Mouse (Mus musculus): ENCODE measurements around the gene Echdc3.

Gene Echdc3

DNA sequence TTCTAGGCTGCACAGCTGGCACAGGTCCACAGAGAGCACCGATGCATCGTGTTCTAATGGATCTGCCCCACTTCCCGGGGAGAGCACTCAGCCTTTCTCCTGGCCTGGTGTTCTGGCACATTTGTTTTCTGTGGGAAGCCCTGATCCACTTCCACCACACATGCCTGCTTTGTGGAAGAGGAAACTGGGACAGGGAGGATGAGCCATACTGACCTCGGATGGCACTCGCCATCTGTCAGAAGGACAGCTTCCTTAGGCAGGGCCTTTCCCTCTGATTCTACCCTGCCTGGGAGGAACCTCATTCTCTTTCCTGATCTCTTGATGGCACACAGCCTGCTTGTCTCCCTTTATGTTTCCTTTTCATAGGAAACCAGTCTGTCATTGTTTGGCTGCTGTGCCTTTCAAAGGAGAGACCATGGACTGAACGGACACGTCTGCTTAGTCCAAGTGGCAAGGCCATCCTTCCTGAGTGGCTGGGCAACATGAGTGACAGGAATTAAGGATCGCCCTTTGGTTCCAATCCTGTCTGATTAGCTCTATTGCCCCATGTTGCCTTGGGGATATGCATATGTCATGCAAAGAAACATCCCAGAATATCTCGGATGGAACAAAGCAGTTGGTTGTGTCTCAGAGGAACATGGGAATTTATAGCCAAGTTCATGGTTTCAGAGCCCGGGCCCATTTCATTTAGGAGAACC lies 13.7 kb upstream of the Echdc3 start:
- no peak for DNase-seq (ENCODE audit: low spot score)

DNA sequence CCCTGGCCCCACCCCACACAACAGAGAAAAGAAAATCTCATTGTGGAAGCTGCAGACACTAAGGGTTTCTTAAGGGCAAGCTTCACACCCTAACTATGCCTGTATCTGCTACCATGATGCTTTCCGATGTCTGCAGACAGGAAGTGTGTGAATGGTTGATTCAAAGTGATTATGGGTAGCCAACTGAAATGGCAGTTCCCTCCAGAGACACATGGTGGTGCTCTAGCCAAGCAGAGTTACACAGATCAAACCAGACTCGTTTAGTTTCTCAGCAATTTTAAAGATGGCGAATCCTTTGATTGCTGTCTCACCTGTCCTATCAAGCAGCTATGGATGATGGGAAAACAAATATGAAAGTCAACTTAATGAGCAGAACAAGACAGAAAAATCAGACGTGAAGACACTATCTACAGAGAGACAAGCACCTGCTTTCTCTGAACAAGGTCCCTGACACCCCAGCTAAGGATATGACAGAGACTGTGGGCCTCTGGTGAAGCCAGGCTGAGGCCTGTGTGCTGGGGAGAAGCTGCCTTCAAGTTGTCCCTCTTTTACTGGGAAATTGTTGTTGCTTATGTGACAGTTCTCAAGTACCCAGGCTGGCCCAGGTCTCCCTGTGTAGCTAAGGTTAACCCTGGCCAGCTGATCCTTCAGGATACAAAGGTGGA lies 7.4 kb upstream of the Echdc3 start:
- peak; percentile 88 for DNase-seq (ENCODE audit: low spot score)

DNA sequence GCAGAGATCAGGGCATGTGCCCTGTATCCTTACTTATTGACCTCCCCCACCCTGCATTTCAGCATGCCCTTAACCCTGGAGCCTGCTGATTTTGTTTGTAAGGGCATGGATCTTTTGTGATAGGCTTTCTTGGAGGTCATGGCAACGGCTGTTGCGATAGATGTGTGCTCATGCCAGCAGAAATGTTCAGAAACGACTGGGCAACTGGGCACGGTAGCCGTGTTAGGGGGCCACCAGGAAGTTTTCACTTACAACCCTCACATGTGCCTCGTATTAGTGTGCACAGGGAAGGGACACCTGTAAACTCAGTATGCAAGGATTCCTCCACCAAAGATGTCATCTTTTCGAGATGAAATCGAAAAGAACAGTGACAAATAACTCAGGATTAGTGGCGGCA lies 508 bp downstream of the Echdc3 start:
- no peak for DNase-seq (ENCODE audit: low spot score)

- no peak for DNase-seq (ENCODE audit: low spot score)
Measured at GRCm38 (mm10) chr2:6210840-6211239, 2.0 kb downstream of the Echdc3 start.

- DNase-seq (ENCODE audit: low spot score): no peak
Measured at GRCm38 (mm10) chr2:6209746-6210145, 3.1 kb downstream of the Echdc3 start.

DNA sequence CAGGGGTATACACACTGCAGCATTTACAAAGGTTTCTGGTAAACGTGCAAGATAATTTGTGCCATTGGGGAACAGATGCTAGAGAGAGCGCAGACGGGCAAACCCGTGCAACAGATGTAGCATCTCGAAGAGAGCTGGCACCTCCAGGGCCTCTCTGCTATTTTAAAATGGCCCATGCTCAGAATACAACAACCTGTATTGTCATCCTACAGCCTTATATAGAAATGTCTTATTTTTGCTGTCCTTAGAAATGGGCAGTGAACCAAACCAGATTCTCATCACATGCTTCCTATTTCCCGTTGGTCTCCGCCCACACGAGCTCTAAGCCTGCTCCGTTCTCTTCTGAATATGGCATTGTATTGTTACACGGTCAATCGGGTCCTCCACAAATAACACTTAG lies 3.7 kb downstream of the Echdc3 start:
- DNase-seq (ENCODE audit: low spot score): no peak

DNA sequence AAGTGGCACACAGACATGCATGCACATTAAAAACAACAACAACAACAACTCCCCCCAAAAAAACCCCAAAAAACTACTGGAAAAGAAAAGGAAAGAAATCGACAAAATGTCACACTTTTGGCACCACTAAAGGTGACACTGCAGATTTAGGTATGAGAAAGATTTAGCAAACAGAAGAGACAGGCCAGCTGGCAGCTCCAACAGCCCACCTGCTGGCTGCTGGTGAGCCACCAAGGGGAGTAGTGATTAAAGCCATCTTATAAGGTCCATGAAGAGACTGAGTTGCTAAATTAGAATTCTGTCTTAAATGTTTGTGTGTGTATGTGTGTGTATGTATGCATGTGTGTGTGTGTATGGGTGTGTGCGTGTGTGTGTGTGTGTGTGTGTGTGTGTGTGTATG lies 5.1 kb downstream of the Echdc3 start:
- no peak for DNase-seq (ENCODE audit: low spot score)

DNA sequence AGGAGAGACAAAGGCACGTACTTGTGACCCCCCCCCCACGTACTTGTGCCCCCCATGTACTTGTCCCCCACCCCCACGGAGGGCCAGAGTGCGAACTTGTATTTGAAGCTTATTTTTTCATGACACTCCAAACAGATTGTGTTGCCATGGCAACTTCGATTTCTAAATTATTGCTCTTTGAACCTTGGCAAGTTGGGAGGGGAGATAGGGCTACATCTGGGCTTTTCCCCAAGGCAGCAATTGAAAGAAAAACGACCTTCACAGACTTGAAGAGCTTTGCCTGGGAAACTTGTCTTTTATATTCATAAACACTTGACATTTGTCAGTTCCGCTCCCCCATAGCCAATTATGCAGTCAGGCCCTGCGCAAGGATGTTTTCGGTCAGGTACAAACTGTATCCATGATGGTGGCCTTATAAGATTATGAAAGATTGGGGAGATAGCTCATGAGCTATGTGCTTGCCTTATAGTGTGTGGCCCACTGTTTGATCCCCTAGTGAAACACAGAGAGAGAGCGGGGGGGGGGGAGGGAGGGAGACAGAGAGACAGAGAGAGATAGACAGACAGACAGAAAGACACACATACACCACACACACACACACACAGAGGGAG lies 16.4 kb downstream of the Echdc3 start:
- DNase-seq (ENCODE audit: low spot score): no peak

- no peak for DNase-seq (ENCODE audit: low spot score)
Measured at GRCm38 (mm10) chr2:6195468-6196239, 17.2 kb downstream of the Echdc3 start.

- DNase-seq (ENCODE audit: low spot score): no peak
Measured at GRCm38 (mm10) chr2:6194497-6194896, 18.3 kb downstream of the Echdc3 start.

DNA sequence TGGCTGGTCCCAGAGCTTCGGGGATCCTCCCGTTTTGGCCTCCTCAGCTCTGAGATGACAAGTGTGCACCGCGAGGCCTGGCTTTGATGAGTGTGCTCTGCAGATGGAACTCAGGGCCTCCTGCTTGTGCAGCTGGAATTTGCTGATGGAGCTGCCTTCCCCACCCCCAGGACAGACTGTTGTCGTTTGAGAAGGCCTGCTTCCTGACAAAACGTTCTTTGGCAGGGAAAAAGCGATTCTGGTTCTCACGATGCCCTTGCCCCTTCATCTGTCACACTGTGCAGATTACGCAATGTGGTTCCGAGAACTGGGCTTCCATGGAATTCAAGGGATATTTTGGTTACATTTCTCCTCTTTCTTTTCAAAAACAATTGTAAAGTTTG lies 19.3 kb downstream of the Echdc3 start:
- no peak for DNase-seq (ENCODE audit: low spot score)

DNA sequence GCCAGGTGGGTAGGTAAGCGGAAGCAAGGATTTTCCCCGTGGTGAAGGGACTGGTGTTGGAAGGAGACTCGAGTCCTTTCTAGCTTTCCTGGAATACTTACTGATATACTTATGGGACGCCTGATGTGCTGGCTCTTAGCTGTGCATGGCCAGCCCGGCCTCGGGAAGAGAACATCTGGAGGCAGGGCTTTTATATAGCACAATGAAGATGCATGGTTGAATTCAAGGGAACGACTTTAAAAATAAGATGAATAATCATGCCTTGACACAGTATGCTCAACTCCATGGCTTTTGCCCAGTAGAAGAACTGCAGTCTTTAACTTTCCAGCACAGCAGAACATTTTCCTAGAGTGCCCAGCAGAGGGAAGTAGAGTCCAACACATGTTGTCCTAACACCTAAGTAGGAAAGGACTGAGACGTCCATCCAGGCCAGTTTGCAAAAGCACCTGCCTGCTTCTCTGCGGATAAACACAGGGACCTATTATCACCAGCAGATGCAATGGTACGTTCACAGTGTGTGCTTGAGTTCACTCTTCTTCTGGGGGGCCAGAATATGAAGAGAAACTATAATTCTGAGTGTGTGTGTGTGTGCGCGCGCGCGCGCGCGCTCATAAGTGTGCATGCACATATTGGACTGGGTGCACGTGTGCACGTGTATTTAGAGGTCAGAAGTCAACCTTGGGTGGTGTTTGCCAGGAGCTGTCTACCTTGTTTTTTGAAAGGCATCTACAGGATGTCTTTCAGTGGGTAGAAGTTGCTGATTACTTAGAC lies 19.8 kb downstream of the Echdc3 start:
- peak; percentile 69 for DNase-seq (ENCODE audit: low spot score)

GRCm38 (mm10) chr2:6190036-6190435 lies 22.8 kb downstream of the Echdc3 start:
- no peak for DNase-seq (ENCODE audit: low spot score)

- no peak for DNase-seq (ENCODE audit: low spot score)
Measured at GRCm38 (mm10) chr2:6189675-6189998, 23.2 kb downstream of the Echdc3 start.

DNA sequence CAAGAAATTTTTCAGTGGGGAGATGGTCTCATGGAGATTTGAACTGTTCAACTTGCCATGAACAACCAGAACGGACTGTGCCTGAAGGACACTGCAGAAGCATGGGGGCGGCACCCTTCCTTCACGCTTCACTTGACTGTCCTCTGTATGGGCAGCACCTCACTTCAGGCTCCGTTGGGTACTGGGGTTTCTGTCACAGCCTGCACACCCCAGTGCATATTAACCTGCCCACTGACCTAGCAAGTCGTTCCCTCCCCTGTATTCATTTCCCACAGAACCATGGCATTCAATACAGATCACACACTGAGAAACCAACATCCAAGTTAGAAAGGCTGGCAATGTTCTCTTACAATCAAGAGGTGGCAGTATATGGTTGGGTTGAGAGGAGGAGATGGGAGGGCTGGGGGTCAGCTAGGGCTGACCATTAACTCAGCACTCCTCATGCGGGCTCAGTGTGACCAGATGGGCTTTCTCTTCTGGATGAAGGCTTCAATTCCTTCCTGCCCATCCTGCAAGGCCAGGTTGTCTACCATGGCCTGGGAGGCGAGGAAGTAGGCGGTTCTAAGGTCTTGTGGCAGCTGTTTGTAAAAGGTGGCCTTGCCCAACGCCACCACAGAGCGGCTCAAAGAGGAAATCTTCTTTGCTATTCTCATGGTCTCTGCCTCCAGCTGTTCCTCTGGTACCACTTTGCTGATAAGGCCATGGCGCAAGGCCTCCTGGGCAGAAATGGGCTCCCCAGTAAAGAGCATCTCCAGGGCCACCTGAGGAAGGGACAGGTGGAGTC lies 23.8 kb downstream of the Echdc3 start:
- no peak for DNase-seq (ENCODE audit: low spot score)

- DNase-seq (ENCODE audit: low spot score): no peak
Measured at GRCm38 (mm10) chr2:6187418-6187817, 25.4 kb downstream of the Echdc3 start.

DNA sequence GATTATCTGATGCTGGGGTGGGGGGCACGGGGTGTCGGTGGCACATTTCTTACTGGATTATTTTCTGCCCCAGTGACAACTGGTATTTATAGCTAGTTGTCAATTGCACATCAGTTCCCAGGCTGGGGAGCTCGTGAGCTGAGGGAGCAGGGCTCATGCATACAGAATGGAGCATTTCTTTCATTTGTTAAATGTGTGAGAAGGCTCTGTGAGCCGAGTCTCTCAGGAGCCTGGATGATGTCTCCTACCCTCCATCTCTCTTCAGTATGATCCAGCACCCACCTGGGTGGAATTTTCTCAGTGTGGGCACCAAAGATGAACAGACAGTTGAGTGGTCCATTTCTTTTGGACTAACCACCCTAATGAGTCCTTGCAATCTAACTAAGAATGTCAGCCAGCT lies 25.9 kb downstream of the Echdc3 start:
- DNase-seq (ENCODE audit: low spot score): no peak

- no peak for DNase-seq (ENCODE audit: low spot score)
Measured at GRCm38 (mm10) chr2:6179749-6180117, 33.1 kb downstream of the Echdc3 start.

- no peak for DNase-seq (ENCODE audit: low spot score)
Measured at GRCm38 (mm10) chr2:6178901-6179748, 33.7 kb downstream of the Echdc3 start.

DNA sequence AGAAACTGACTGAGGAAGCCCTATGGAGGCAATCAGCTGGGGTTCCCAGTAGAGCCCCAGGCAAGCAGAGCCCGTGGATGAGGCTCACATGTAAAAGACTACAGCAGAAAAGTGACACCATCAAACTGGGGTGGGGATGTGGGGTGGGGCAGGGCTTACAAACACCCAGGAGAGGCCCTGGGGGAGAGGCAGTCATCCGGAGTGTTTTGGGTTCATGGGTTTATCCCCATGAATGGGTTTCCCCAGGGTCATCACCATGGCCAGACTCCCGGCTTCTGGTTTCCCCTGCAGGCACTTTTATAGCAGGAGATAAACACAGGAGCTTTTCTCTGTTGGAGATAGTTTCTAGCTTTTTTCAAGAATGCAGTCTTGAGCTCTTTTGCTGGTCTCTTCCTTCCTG lies 39.8 kb downstream of the Echdc3 start:
- no peak for DNase-seq (ENCODE audit: low spot score)

DNA sequence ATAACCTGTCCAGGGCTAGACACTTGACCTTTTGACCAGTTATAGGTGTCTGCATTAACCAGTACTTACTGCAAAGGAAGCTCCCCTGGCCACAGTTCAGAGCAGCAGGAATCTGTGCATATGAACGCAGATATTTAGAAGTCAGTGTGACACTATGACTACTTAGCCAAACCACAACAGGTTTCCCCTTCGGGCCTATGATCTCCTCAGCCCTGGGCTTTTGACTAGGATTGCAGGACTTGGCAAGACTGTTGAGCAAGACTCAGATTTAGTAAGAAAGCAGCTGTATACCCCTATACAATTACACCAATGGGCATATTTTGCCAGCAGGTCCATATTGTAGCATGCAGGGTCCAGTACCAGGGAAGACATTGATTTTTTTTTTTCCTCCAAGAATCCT lies 44.3 kb downstream of the Echdc3 start:
- no peak for DNase-seq (ENCODE audit: low spot score)
